Mouse (Mus musculus) ES-E14 (cell line): ENCODE data around the gene Arhgef19. TPM values are rescaled to one million over a fixed set of nuclear protein-coding genes. Genes with fewer than 3 reads are reported as not detected.
A peak's percentile ranks its signal among the peaks of the same experiment; 100 is the strongest.

Experiments
- DNase-seq: peaks from one replicate; pipeline ENCODE4 v3.0.0-alpha.2; 2013; ENCODE audit warnings: low read depth, low spot score
- H3K27ac ChIP-seq: 2 replicates; pipeline ENCODE4 v1.5.1; 2012; ENCODE audit warnings: low read depth, mild to moderate bottlenecking, low read length, moderate library complexity, mixed read lengths; ENCODE audit not compliant: poor library complexity, insufficient read depth, severe bottlenecking
- H3K36me3 ChIP-seq: 2 replicates; pipeline ENCODE4 v1.6.1; 2012; ENCODE audit warnings: mild to moderate bottlenecking, low read length, moderate library complexity, mixed read lengths; ENCODE audit not compliant: control insufficient read depth, poor library complexity, insufficient read depth, severe bottlenecking
- H3K4me1 ChIP-seq, 2 experiments: fragments of 150-350 bp in 1 of 2; sonication (generic) in 1 of 2; 2 replicates each; pipeline ENCODE4 v1.6.1; 2012; ENCODE audit warnings: low read length in 2 of 2, mild to moderate bottlenecking in 1 of 2, mixed read lengths in 1 of 2; ENCODE audit not compliant: control insufficient read depth in 2 of 2, insufficient read depth in 2 of 2, poor library complexity in 1 of 2
- H3K4me3 ChIP-seq, 2 experiments: fragments of 150-350 bp in 1 of 2; sonication (generic) in 1 of 2; 2 replicates each; pipeline ENCODE4 v1.5.1; 2012; ENCODE audit warnings: low read length in 2 of 2, low read depth in 1 of 2, mild to moderate bottlenecking in 1 of 2, mixed read lengths in 1 of 2; ENCODE audit not compliant: insufficient read depth in 1 of 2, poor library complexity in 1 of 2, severe bottlenecking in 1 of 2
- H3K9ac ChIP-seq: 2 replicates; pipeline ENCODE4 v1.6.1; 2012; ENCODE audit warnings: low read depth, mild to moderate bottlenecking, low read length, mixed read lengths; ENCODE audit not compliant: poor library complexity, insufficient read depth, severe bottlenecking
- H3K9me3 ChIP-seq: fragments of 150-350 bp; sonication (generic); 2 replicates; pipeline ENCODE4 v1.6.1; 2012; ENCODE audit warnings: low read depth, mild to moderate bottlenecking, low read length; ENCODE audit not compliant: control insufficient read depth, insufficient read depth
- CHD2 ChIP-seq: IDR thresholded peaks from 2 replicates; pipeline ENCODE4 v1.6.1; 2014; ENCODE audit warnings: mild to moderate bottlenecking, low read depth, low read length, inconsistent platforms
- HCFC1 ChIP-seq: IDR thresholded peaks from 2 replicates; pipeline ENCODE4 v1.6.1; 2012; ENCODE audit warnings: low read length, inconsistent platforms, borderline replicate concordance; ENCODE audit not compliant: insufficient read depth
- MAFK ChIP-seq: IDR thresholded peaks from 2 replicates; pipeline ENCODE4 v1.6.1; 2014; ENCODE audit warnings: mild to moderate bottlenecking, low read depth, low read length, inconsistent platforms; ENCODE audit not compliant: insufficient read depth
- ZC3H11A ChIP-seq: IDR thresholded peaks from 2 replicates; pipeline ENCODE4 v1.6.1; 2012; ENCODE audit warnings: low read depth, mild to moderate bottlenecking, inconsistent platforms, low read length, borderline replicate concordance
- ZNF384 ChIP-seq: IDR thresholded peaks from 2 replicates; pipeline ENCODE4 v1.6.1; 2012; ENCODE audit warnings: low read depth, low read length, inconsistent platforms
- in situ Hi-C, 2 experiments: fragments of 600-800 bp; cut with MboI; formaldehyde crosslinking; loops; one replicate each; pipeline ENCODE4 v1.15.1; 2025; ENCODE audit warnings: low sequenced_read_pairs in 2 of 2, inconsistent platforms in 1 of 2; ENCODE audit not compliant: unreplicated experiment in 2 of 2
- total RNA-seq: library from RNA; depleted of rRNA; stranded (reverse); fragments of 300-350 nt; gene quantifications from 2 replicates; pipeline ENCODE4 v1.2.3, GENCODE M21; 2012

Gene Arhgef19
- total RNA-seq, 1 experiment: 1.7 TPM

DNA sequence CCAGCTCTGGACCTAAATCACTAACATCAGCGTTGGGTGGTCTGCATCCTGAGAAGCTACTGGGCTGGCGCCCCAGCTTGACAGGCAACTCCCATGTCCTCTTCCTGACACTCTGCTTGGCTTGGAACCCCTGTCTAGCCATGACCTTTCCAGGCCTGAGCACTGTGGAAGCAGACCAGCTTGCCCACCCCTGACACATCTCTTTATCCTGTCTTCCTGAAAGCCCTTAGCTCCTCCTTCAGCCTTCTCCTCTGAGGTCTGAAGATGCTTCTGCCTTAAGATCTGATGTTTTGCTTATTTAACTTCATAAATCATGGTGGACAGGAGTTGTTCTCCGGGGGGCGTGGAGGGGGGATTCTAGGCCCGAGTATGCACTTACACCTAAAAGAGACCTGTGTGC is 4.3 kb downstream of the Arhgef19 start:
- H3K27ac ChIP-seq: no peak overlapping the region
- no peaks in the 10 kb centered on the region for H3K9me3 ChIP-seq
- H3K4me3 ChIP-seq: no peak overlapping the region
- DNase-seq: no peak
- no peaks in the 10 kb centered on the region for H3K36me3 ChIP-seq
- no peak overlapping the region for H3K9ac ChIP-seq
- H3K4me1 ChIP-seq: peaks cover 12 to 18% of the 10 kb centered on the region in 2 experiments
- in situ Hi-C loops: no loop called here
- no peak for TF ChIP-seq MAFK
- no peak for TF ChIP-seq ZNF384
- TF ChIP-seq ZC3H11A: no peak

DNA sequence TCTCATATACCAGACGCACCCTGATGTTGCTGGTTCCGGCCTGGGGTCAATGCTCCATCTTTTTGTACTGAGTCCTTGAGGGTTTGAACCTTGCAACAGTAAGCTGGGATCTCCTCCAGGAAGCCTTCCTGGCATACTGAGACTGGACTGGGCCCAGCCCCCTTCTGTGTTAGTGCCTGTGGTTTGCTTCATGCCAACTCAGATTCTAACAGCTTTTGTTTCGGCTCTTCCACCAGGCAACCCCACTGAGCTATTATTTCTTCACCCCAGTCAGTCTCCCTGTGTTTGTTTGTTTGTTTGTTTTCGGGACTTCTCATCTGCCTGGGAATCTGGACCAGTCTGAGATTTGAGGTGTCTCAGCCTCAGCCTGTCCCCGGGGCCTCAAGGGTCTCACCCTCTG is 5.1 kb downstream of the Arhgef19 start:
- H3K36me3 ChIP-seq: no peaks in the 10 kb centered on the region
- H3K9ac ChIP-seq: no peak overlapping the region
- H3K4me3 ChIP-seq: no peak overlapping the region
- DNase-seq: no peak
- H3K4me1 ChIP-seq: peaks cover 12 to 24% of the 10 kb centered on the region in 2 experiments
- in situ Hi-C loops: no loop called here
- TF ChIP-seq MAFK (no peak), ZC3H11A (no peak), CHD2 (no peak), HCFC1 (no peak), ZNF384 (no peak)
- H3K27ac ChIP-seq: no peak overlapping the region
- no peaks in the 10 kb centered on the region for H3K9me3 ChIP-seq

DNA sequence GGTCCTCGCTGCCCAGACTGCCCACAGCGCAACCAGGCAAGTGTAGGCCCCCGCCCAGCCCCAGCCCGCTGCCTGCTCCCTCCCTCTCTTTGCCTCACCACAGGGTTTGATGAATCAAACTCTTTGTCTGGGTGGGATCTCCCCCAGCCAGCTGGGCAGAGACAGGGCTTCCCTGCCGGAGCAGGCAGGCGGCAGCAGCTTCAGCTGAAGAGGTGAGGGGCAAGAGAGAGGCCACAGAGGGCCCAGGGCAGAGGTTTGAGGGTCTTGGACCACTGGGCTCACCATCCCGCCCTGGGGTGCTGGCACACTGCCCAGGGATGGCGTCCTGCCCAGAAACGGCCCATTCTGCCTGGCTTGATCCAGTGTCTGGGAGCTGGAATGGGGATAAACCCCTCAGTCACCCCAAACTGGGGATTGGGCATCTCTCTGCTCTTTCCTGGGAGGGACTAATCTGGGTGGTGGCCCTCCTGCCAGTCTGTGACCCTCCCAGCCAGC is 5.7 kb downstream of the Arhgef19 start:
- H3K27ac ChIP-seq: no peak overlapping the region
- H3K9ac ChIP-seq: no peak overlapping the region
- H3K4me1 ChIP-seq: peaks cover 9 to 24% of the 10 kb centered on the region in 2 experiments
- no peak overlapping the region for H3K4me3 ChIP-seq
- DNase-seq: no peak
- H3K36me3 ChIP-seq: no peaks in the 10 kb centered on the region
- no peaks in the 10 kb centered on the region for H3K9me3 ChIP-seq
- no peak for TF ChIP-seq CHD2
- no peak for TF ChIP-seq HCFC1
- no peak for TF ChIP-seq ZC3H11A
- no peak for TF ChIP-seq ZNF384
- TF ChIP-seq MAFK: no peak
- in situ Hi-C loops: no loop called here

DNA sequence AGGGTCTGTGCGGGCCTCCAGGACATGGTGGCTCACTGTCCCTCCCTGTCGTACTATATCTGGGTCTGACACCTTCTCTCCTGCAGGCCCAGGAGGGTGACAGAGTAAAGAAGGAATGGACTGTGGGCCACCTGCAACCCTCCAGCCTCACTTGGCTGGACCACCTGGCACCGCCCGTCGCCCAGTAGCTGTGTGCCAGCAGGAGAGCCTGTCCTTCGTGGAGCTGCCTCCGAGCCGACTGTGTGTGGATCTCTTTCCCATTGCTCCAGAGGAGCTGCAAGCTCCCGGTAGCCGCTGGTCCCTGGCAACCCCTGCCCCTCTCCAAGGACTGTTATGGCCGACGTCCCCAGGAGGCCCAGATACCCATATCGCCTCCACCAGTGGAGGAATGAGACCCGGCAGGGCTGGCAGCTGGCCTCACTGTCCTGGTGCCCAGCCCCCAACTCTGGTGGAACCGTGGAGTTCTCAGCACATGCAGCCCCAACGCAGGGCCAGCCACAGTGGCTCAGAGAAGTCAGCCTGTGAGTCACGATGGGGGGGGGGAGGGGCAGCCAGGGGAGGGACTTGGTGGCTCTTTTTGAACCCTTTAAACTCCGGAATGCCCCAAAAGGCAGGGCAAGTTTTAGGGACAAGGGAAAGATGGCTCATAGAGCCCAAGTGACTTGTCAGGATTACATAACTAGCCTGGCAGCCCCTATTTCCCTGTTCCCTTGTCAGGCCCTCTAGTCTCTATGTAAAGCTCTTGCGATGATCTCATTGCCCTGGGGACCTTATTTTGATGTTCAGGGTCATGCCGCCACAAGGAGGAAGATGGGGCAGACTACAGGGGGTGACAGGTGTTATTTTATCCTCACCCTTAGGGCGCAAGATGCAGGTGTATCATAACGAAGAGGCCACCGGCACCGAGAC is 7.0 kb downstream of the Arhgef19 start:
- Histone ChIP-seq H3K4me3 (peak overlapping the region in 1 of 2 experiments; percentile 27; a peak in 1 of 4 replicates), H3K9me3 (no peaks in the 10 kb centered on the region), H3K36me3 (no peaks in the 10 kb centered on the region), H3K27ac (no peak overlapping the region), H3K4me1 (peaks cover 0 to 21% of the 10 kb centered on the region in 2 experiments; a peak in 2 of 4 replicates), H3K9ac (no peak overlapping the region)
- TF ChIP-seq CHD2 (no peak), MAFK (no peak), ZC3H11A (no peak), HCFC1 (no peak), ZNF384 (no peak)
- in situ Hi-C loops: no loop called here
- no peak for DNase-seq
